Mouse (Mus musculus) midbrain, embryonic 11.5 days (tissue): Measurements from ENCODE around the gene Syne4. TPM values are rescaled to one million over a fixed set of nuclear protein-coding genes. Genes with fewer than 3 reads are reported as not detected.

Source experiments
- ATAC-seq: fragments of 200-750 bp; cut with Nextera tagmentation; 2 replicates; pipeline ENCODE4 v1.8.0; 2017; ENCODE audit warnings: moderate TSS enrichment, moderate library complexity; ENCODE audit not compliant: low FRiP score
- DNase-seq: peaks from one replicate; pipeline ENCODE4 v3.0.0; 2015; ENCODE audit warnings: low spot score; ENCODE audit errors: missing footprints
- H3K27ac ChIP-seq: fragments of 300-500 bp; sonication (generic); 2 replicates; pipeline ENCODE4 v1.5.1; 2014; ENCODE audit warnings: low read depth, low read length
- H3K27me3 ChIP-seq: fragments of 300-500 bp; sonication (generic); 2 replicates; pipeline ENCODE4 v1.6.1; 2014; ENCODE audit warnings: mild to moderate bottlenecking, low read length, moderate library complexity, mixed read lengths; ENCODE audit not compliant: control insufficient read depth, insufficient read depth
- H3K36me3 ChIP-seq: fragments of 300-500 bp; sonication (generic); 2 replicates; pipeline ENCODE4 v1.6.1; 2014; ENCODE audit warnings: mild to moderate bottlenecking, low read length, moderate library complexity, mixed read lengths; ENCODE audit not compliant: control insufficient read depth, insufficient read depth
- H3K4me1 ChIP-seq: fragments of 300-500 bp; sonication (generic); 2 replicates; pipeline ENCODE4 v1.6.1; 2014; ENCODE audit warnings: low read length; ENCODE audit not compliant: control insufficient read depth, insufficient read depth
- H3K4me2 ChIP-seq: fragments of 300-500 bp; sonication (generic); 2 replicates; pipeline ENCODE4 v1.6.1; 2014; ENCODE audit warnings: mild to moderate bottlenecking, moderate library complexity
- H3K4me3 ChIP-seq: fragments of 300-500 bp; sonication (generic); 2 replicates; pipeline ENCODE4 v1.5.1; 2014; ENCODE audit warnings: low read depth, low read length
- H3K9ac ChIP-seq: fragments of 300-500 bp; sonication (generic); 2 replicates; pipeline ENCODE4 v1.6.1; 2014; ENCODE audit warnings: low read length
- H3K9me3 ChIP-seq: fragments of 300-500 bp; sonication (generic); 2 replicates; pipeline ENCODE4 v1.6.1; 2016; ENCODE audit warnings: low read length; ENCODE audit not compliant: control insufficient read depth
- WGBS: fragments of 180-500 bp; shearing (Covaris S2); extraction: QIAGEN DNeasy Blood & Tissue Kit; methylation state at CpG from one replicate; pipeline ENCODE4 v1.1.7; 2014; 5-methylcytosine and 5-hydroxymethylcytosine counted together
- polyA plus RNA-seq: library from polyadenylated mRNA; unstranded; fragments of >200 nt; fragmentation: Nextera tagmentation; extraction: Ambion mirVana; gene quantifications from 2 replicates; pipeline ENCODE4 v1.2.1, GENCODE M21; 2014

Gene Syne4
- 8.2 and 8.4 TPM in 2 replicates for polyA plus RNA-seq

GRCm38 (mm10) chr7:30314721-30315155 lies at the start of gene Syne4:
Syne4 (plus strand) TSS chr7:30314807.
- Histone ChIP-seq H3K9me3 (no peaks in the 10 kb centered on the region), H3K27ac (no peak within 1 kb of the TSS), H3K4me2 (peak within 1 kb of the TSS; percentile 25), H3K36me3 (0 out of 2 replicates have a peak, but pooled peaks cover 3% of the 10 kb centered on the region), H3K4me3 (peak within 1 kb of the TSS; percentile 7; the same call in 1 of the 2 replicates), H3K4me1 (peaks cover 5% of the 10 kb centered on the region; the same call in 1 of the 2 replicates), H3K9ac (peak within 1 kb of the TSS; percentile 16; the same call in 1 of the 2 replicates), H3K27me3 (no peaks in the 10 kb centered on the region)
- no peak for ATAC-seq
- DNase-seq, result no peak
- 5% methylated on average over 9 of the region's 9 CpGs for WGBS

- H3K4me2 ChIP-seq, result no peak overlapping the region
- no peak overlapping the region for H3K4me3 ChIP-seq
- H3K9ac ChIP-seq, result no peak overlapping the region
- no peak overlapping the region for H3K27ac ChIP-seq
- no peak for DNase-seq
- H3K4me1 ChIP-seq, result no peaks in the 10 kb centered on the region
- H3K9me3 ChIP-seq, result no peaks in the 10 kb centered on the region
- H3K36me3 ChIP-seq, result peaks cover 13% of the 10 kb centered on the region
- WGBS, result 83% methylated on average over 2 of the region's 2 CpGs
- ATAC-seq, result no peak
- H3K27me3 ChIP-seq, result no peaks in the 10 kb centered on the region
Observed at GRCm38 (mm10) chr7:30265041-30265440, 49.6 kb upstream of the Syne4 start.

GRCm38 (mm10) chr7:30265531-30265930 lies 49.1 kb upstream of the Syne4 start:
- H3K36me3 ChIP-seq, result peaks cover 13% of the 10 kb centered on the region

DNA sequence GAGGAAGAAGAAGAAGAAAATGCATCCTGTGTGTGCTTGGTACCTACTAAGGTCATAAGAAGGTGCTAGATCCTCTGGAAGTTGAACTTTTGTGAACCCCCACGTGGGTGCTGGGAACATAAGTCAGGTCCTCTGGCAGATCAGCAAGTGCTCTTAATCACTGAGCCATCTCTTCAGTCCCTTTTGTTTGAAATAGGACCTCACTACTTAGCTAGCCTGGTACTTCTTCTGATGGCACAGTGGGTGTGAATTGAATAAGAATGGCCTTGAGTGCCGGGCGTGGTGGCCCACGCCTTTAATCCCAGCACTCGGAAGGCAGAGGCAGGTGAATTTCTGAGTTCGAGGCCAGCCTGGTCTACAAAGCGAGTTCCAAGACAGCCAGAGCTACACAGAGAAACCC lies 48.7 kb upstream of the Syne4 start:
- DNase-seq (no peak), ATAC-seq (no peak)
- H3K27me3 ChIP-seq, result no peaks in the 10 kb centered on the region
- no peak overlapping the region for H3K27ac ChIP-seq
- no peaks in the 10 kb centered on the region for H3K4me1 ChIP-seq
- WGBS, result 91% methylated on average over 7 of the region's 7 CpGs
- H3K9ac ChIP-seq, result no peak overlapping the region
- no peak overlapping the region for H3K4me3 ChIP-seq
- H3K9me3 ChIP-seq, result no peaks in the 10 kb centered on the region
- H3K36me3 ChIP-seq, result peaks cover 13% of the 10 kb centered on the region
- H3K4me2 ChIP-seq, result no peak overlapping the region

More at GRCm38 (mm10) chr7:30265531-30265930, 49.1 kb upstream of the Syne4 start:
- DNase-seq (no peak), ATAC-seq (no peak)
- H3K4me1 ChIP-seq, result no peaks in the 10 kb centered on the region
- no peaks in the 10 kb centered on the region for H3K9me3 ChIP-seq
- H3K9ac ChIP-seq, result no peak overlapping the region
- H3K4me3 ChIP-seq, result no peak overlapping the region
- H3K27me3 ChIP-seq, result no peaks in the 10 kb centered on the region
- no peak overlapping the region for H3K4me2 ChIP-seq
- WGBS, result 93% methylated on average over 5 of the region's 5 CpGs
- H3K27ac ChIP-seq, result no peak overlapping the region

- H3K4me2 ChIP-seq, result no peak overlapping the region
- no peak overlapping the region for H3K9ac ChIP-seq
- WGBS, result 85% methylated on average over 3 of the region's 3 CpGs
- no peaks in the 10 kb centered on the region for H3K4me1 ChIP-seq
- ATAC-seq, result no peak
- DNase-seq, result no peak
- H3K27me3 ChIP-seq, result no peaks in the 10 kb centered on the region
- no peak overlapping the region for H3K4me3 ChIP-seq
- no peak overlapping the region for H3K27ac ChIP-seq
- H3K36me3 ChIP-seq, result peaks cover 10% of the 10 kb centered on the region
- H3K9me3 ChIP-seq, result no peaks in the 10 kb centered on the region
Observed at GRCm38 (mm10) chr7:30266780-30267179, 47.8 kb upstream of the Syne4 start.

DNA sequence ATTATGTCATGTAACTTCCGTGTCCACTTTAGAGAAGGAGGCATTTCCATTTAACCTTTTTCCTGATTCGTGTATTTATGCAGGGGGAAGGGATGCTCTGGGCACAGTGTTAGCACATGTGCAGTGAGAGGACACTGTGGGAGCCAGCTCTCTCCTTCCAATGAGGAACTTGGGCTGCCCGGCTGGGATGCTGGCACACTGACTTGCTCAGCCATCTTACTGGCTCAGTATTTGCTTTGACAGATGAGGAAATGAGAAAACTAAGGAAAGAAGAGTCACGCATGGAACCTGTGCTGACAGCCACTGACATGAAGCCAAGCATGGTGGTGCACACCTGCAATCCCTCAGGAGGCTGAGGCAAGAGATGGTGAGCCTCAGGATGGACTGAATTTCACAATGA lies 45.0 kb upstream of the Syne4 start:
- H3K4me3 ChIP-seq, result no peak overlapping the region
- ATAC-seq, result no peak
- no peaks in the 10 kb centered on the region for H3K9me3 ChIP-seq
- peaks cover 7% of the 10 kb centered on the region for H3K36me3 ChIP-seq
- H3K9ac ChIP-seq, result no peak overlapping the region
- no peaks in the 10 kb centered on the region for H3K27me3 ChIP-seq
- DNase-seq, result no peak
- H3K4me1 ChIP-seq, result no peaks in the 10 kb centered on the region
- no peak overlapping the region for H3K27ac ChIP-seq
- no peak overlapping the region for H3K4me2 ChIP-seq
- 92% methylated on average over 4 of the region's 4 CpGs for WGBS

DNA sequence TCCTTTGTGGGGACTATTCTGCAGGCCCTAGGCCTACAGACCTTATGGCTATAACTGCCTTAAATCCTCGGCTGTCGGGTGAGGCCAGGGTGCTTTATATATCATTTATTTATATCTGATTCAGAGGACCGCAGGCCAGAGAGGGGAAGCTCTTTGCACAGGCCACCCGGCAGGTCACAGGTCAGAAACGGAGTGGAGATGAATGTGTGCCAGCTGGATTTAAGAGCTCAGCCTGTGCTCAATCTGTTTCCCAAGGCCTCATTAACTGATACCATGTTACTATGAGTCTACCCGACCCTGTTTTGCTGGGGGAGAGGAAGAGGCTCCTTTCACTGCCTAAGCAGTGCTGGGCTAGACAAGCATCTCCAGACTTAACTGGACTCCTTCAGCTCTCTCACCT lies 40.2 kb upstream of the Syne4 start:
- Histone ChIP-seq H3K4me1 (peaks cover 6% of the 10 kb centered on the region; the same call in 1 of the 2 replicates), H3K27me3 (no peaks in the 10 kb centered on the region), H3K4me3 (no peak overlapping the region), H3K9me3 (no peaks in the 10 kb centered on the region), H3K27ac (no peak overlapping the region), H3K9ac (no peak overlapping the region), H3K4me2 (no peak overlapping the region), H3K36me3 (peaks cover 3% of the 10 kb centered on the region; the same call in 1 of the 2 replicates)
- DNase-seq, result no peak
- 86% methylated on average over 6 of the region's 6 CpGs for WGBS
- ATAC-seq, result no peak

DNA sequence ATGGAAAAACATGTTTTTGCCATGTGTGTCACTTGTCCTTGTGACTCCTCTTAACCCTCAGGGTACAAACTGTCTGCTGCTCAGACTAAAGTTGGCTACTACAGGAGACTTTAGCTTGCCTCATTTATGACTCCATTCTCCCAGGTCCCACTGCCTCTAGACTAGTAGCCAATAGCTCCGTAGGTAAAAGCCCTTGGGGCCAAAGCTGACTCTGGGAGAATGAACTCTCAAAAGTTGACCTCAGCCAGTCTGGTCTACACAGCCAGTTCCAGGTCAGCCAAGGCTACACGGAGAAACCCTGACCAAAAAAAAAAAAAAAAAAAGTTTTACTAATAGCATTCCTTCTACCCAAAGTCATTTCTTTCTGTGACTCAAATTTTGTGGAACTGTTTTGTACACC lies 35.7 kb upstream of the Syne4 start:
- Histone ChIP-seq H3K4me2 (peak overlapping the region; percentile 85), H3K27me3 (no peaks in the 10 kb centered on the region), H3K9me3 (no peaks in the 10 kb centered on the region), H3K9ac (peak overlapping the region; percentile 71; the same call in 1 of the 2 replicates), H3K27ac (no peak overlapping the region), H3K4me3 (0 out of 2 replicates have a peak overlapping the region, but pooled peaks have one; percentile 75), H3K36me3 (no peaks in the 10 kb centered on the region), H3K4me1 (peaks cover 11% of the 10 kb centered on the region)
- no peak for DNase-seq
- WGBS, result 57% methylated on average over 2 of the region's 2 CpGs
- no peak for ATAC-seq

GRCm38 (mm10) chr7:30279536-30279935 lies 35.1 kb upstream of the Syne4 start:
- no peak overlapping the region; the same call in 1 of the 2 replicates for H3K27ac ChIP-seq
- no peaks in the 10 kb centered on the region for H3K9me3 ChIP-seq
- peak overlapping the region; percentile 75 for H3K4me3 ChIP-seq
- peak overlapping the region; percentile 71 for H3K9ac ChIP-seq
- ATAC-seq (0 out of 2 replicates have a peak, but pooled peaks have one; percentile 20), DNase-seq (no peak)
- no peaks in the 10 kb centered on the region for H3K36me3 ChIP-seq
- H3K4me2 ChIP-seq, result peak overlapping the region; percentile 85
- H3K4me1 ChIP-seq, result peaks cover 11% of the 10 kb centered on the region
- no peaks in the 10 kb centered on the region for H3K27me3 ChIP-seq
- 0% methylated on average over 6 of the region's 6 CpGs for WGBS
